Mouse (Mus musculus): ENCODE measurements around the gene Efcab12. TPM values are rescaled to one million over a fixed set of nuclear protein-coding genes. Genes with fewer than 3 reads are reported as not detected.
"Not testable (repeated sequence)": the region's sequence is repeated elsewhere in the genome, so short reads cannot be mapped to it uniquely, and the experiment has no call there.

The Efcab12 gene
- 0.45 and 0.51 TPM in 2 replicates for polyA plus RNA-seq (2016; fragmentation: Nextera tagmentation; extraction: Ambion mirVana)

DNA sequence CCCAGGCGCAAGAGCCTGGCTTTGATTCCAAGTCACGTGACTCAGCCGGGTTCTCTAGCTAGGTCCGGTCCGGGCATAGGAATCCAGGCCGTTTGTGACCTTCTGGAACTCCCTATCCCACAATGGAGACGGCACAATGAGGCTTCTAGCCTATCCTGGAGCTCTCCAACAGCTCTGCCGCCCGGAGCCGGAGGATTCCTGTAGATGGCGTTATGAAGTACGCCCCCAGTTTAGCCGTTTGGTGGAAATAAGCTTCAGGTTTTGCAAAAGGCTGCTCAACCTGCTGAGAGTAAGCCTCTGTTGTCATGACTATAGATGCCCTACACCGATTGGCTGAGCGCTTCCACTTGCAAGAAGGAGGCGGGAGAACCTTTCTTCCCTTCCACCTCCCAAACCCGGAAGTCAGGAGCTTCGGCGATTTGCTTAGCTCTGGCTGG, at the start of gene Efcab12:
Gene Efcab12, minus strand, starts transcription at position 252 of the 437 bp plus-strand sequence.
- Histone ChIP-seq H3K9ac (replicated peaks) (peak within 1 kb of the TSS; percentile 1; the same call in 1 of the 2 replicates), H3K4me1 (replicated peaks) (peaks cover 11% of the 10 kb centered on the region), H3K27me3 (no peaks in the 10 kb centered on the region), H3K4me2 (peak within 1 kb of the TSS; percentile 59), H3K9me3 (no peaks in the 10 kb centered on the region), H3K36me3 (peaks cover 23% of the 10 kb centered on the region), H3K27ac (no peak within 1 kb of the TSS), H3K4me3 (replicated peaks) (peak within 1 kb of the TSS; percentile 29)
- peak; percentile 67 for ATAC-seq (ENCODE audit: insufficient number of reproducible peaks, insufficient read depth, low FRiP score, low TSS enrichment, low read depth)
- 4% methylated on average over 19 of the region's 19 CpGs for WGBS

DNA sequence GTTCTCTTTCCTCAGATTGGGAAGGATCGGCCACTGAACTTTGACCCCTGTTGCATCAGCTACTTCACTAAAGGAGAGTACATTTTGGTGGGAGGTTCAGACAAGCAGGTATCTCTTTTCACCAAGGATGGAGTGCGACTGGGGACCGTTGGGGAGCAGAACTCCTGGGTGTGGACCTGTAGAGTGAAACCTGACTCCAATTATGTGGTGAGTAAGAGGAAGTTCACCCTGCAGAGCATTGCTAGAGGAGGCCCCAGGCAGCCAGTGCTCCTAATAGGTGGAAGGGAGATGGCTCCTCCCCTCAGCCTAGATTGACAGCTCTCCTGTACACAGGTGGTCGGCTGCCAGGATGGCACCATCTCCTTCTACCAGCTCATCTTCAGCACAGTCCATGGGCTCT, 48.7 kb upstream of the Efcab12 start:
- Histone ChIP-seq H3K4me1 (replicated peaks) (peaks cover 12% of the 10 kb centered on the region), H3K36me3 (peaks cover 79% of the 10 kb centered on the region), H3K4me2 (no peak overlapping the region), H3K27me3 (no peaks in the 10 kb centered on the region), H3K9me3 (peaks cover 5% of the 10 kb centered on the region), H3K4me3 (replicated peaks) (no peak overlapping the region), H3K9ac (replicated peaks) (no peak overlapping the region), H3K27ac (no peak overlapping the region)
- ATAC-seq (ENCODE audit: insufficient number of reproducible peaks, insufficient read depth, low FRiP score, low TSS enrichment, low read depth): no peak
- WGBS: 58% methylated on average over 4 of the region's 4 CpGs

DNA sequence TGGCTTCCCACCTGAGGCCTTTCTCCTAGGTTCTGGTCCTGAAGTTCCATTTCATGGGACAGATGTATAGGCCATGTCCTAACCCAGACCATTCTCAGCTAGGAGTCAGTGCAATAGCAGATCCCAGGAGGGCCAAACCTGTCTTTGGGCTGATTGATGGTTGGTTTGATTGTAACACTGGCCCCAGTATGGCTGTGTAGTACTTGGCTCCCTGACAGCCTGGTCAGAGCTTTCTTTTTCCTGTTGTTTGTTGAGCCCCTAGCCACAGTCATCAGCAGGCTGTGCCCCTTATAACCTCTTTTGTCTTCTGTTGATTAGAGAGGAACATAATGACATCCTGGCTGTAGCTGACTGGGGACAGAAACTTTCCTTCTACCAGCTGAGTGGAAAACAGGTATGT, 45.8 kb upstream of the Efcab12 start:
- Histone ChIP-seq H3K27me3 (no peaks in the 10 kb centered on the region), H3K4me1 (replicated peaks) (peaks cover 4% of the 10 kb centered on the region; the same call in 1 of the 2 replicates), H3K9ac (replicated peaks) (no peak overlapping the region), H3K36me3 (peaks cover 68% of the 10 kb centered on the region), H3K4me3 (replicated peaks) (no peak overlapping the region), H3K27ac (no peak overlapping the region), H3K4me2 (no peak overlapping the region), H3K9me3 (peaks cover 5% of the 10 kb centered on the region)
- no peak for ATAC-seq (ENCODE audit: insufficient number of reproducible peaks, insufficient read depth, low FRiP score, low TSS enrichment, low read depth)

DNA sequence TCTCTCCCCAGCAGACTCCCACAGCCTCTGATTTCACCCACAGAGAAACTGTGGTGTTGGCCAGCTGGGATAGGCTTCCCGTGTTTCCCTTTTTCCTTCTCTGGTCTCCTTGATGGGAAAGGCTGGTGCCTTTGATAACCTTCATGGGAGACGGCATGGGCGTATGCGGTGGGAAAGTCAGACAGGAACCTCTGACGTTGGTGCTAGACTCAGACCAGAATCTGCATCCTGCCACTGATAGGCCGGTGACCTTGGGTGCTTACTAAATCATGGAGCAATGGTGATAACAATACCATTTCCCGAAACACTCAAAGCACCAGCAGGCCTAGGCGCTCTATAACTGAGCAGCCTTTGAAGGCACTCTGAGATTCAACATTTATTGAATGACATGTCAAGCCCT, 42.5 kb upstream of the Efcab12 start:
- H3K36me3 ChIP-seq: peaks cover 72% of the 10 kb centered on the region
- no peak for ATAC-seq (ENCODE audit: insufficient number of reproducible peaks, insufficient read depth, low FRiP score, low TSS enrichment, low read depth)
- H3K9me3 ChIP-seq: no peaks in the 10 kb centered on the region
- no peaks in the 10 kb centered on the region for H3K4me1 ChIP-seq (replicated peaks)
- no peaks in the 10 kb centered on the region for H3K27me3 ChIP-seq
- no peak overlapping the region for H3K4me2 ChIP-seq
- no peak overlapping the region for H3K4me3 ChIP-seq (replicated peaks)
- WGBS: 87% methylated on average over 8 of the region's 8 CpGs
- no peak overlapping the region for H3K9ac ChIP-seq (replicated peaks)
- no peak overlapping the region for H3K27ac ChIP-seq

DNA sequence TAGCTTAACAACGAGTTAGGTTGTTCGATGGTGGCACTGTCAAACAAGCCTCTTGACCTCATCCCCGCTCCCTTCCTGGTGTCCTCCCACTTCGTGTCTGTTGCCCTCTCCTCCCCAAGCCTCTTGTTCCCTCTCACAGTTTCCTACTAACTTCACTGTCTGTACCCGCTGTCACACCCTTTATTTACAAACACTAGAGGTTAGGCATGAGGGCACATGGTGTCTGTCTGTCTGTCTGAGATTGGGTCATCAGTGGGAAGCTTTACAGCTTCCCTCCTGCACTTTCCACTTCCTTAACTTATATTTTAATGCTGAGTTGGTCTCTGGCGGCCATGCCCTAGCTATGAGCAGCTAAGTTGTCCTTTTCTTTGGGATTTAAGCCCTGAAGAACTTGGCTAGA, 41.5 kb upstream of the Efcab12 start:
- no peak for ATAC-seq (ENCODE audit: insufficient number of reproducible peaks, insufficient read depth, low FRiP score, low TSS enrichment, low read depth)
- H3K4me3 ChIP-seq (replicated peaks): no peak overlapping the region
- no peaks in the 10 kb centered on the region for H3K9me3 ChIP-seq
- H3K27me3 ChIP-seq: no peaks in the 10 kb centered on the region
- peaks cover 74% of the 10 kb centered on the region for H3K36me3 ChIP-seq
- H3K4me2 ChIP-seq: no peak overlapping the region
- WGBS: 81% methylated on average over 6 of the region's 6 CpGs
- no peaks in the 10 kb centered on the region for H3K4me1 ChIP-seq (replicated peaks)
- no peak overlapping the region for H3K9ac ChIP-seq (replicated peaks)
- H3K27ac ChIP-seq: no peak overlapping the region

DNA sequence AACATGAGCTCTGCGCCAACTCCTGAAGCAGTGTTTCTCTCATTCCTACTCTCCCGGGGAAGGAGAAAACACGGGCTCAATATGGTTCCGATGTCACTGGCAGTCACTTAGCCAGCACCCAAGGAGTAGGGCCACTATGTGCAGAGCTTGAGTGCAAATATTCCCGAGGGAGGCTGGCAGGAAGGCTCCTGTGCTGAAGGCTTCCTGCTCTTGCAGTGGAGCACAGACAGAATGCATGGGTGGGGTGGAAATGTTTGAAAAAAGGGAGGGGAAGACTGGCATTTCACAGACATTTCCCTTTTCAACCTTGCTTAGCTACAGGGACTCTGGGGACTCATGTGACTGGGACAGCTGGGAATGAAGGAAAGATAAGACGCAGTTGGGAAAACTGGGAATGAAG, 40.5 kb upstream of the Efcab12 start:
- Histone ChIP-seq H3K4me2 (no peak overlapping the region), H3K36me3 (peaks cover 66% of the 10 kb centered on the region), H3K9me3 (no peaks in the 10 kb centered on the region), H3K27ac (no peak overlapping the region), H3K4me3 (replicated peaks) (no peak overlapping the region), H3K27me3 (no peaks in the 10 kb centered on the region), H3K4me1 (replicated peaks) (no peaks in the 10 kb centered on the region), H3K9ac (replicated peaks) (no peak overlapping the region)
- no peak for ATAC-seq (ENCODE audit: insufficient number of reproducible peaks, insufficient read depth, low FRiP score, low TSS enrichment, low read depth)
- WGBS: 85% methylated on average over 6 of the region's 6 CpGs

DNA sequence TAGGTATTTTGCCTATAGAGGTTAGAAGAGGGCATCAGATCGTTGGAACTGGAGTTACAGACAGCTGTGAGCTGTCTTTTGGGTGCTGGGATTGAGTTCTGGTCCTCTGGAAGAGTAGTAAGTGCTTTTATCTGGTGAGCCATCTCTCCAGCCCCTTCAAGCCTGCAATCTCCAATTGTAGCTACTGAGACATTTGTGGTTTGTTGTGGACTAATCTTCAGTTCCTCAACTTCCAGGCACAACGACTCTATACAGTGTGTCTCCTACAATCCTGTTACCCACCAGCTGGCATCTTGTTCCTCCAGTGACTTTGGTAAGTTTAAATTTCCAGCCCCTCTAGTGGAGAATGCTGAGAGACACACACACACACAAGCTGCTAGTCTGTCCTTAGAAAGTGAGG, 39.0 kb upstream of the Efcab12 start:
- Histone ChIP-seq H3K9me3 (no peaks in the 10 kb centered on the region), H3K4me2 (no peak overlapping the region), H3K9ac (replicated peaks) (no peak overlapping the region), H3K27me3 (no peaks in the 10 kb centered on the region), H3K4me1 (replicated peaks) (no peaks in the 10 kb centered on the region), H3K4me3 (replicated peaks) (no peak overlapping the region), H3K27ac (no peak overlapping the region), H3K36me3 (peaks cover 51% of the 10 kb centered on the region)
- ATAC-seq (ENCODE audit: insufficient number of reproducible peaks, insufficient read depth, low FRiP score, low TSS enrichment, low read depth): no peak
- WGBS: 85% methylated on average over 2 of the region's 2 CpGs

DNA sequence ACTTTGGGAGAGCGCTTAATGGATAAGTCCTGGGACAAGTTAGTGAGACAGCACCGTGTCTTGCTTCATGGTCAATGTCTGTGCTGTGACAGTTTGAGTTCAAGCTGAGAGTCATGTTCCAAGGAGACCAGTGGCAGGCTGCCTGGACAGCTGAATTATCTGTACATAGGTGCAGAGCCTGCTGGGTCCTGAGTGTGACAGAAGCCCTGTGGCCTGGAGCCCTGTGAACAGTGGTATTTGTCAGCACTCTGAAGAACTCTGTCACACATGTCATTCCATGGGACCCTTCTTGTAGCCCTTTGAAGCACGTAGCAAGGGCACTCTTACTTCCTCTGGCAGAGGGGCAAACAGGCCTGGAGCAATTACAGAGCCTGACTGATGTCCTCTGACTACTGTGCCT, 33.1 kb upstream of the Efcab12 start:
- peaks cover 10% of the 10 kb centered on the region; the same call in 1 of the 2 replicates for H3K36me3 ChIP-seq
- not testable (repeated sequence) for H3K9ac ChIP-seq (replicated peaks); H3K4me2 ChIP-seq; H3K4me3 ChIP-seq (replicated peaks); H3K27ac ChIP-seq; H3K9me3 ChIP-seq; H3K27me3 ChIP-seq; ATAC-seq (ENCODE audit: insufficient number of reproducible peaks, insufficient read depth, low FRiP score, low TSS enrichment, low read depth); H3K4me1 ChIP-seq (replicated peaks)
- WGBS: no CpG with 5 or more reads among the region's 3 CpGs

DNA sequence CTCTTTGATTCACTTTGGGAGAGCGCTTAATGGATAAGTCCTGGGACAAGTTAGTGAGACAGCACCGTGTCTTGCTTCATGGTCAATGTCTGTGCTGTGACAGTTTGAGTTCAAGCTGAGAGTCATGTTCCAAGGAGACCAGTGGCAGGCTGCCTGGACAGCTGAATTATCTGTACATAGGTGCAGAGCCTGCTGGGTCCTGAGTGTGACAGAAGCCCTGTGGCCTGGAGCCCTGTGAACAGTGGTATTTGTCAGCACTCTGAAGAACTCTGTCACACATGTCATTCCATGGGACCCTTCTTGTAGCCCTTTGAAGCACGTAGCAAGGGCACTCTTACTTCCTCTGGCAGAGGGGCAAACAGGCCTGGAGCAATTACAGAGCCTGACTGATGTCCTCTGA, 28.9 kb upstream of the Efcab12 start:
- H3K27ac ChIP-seq; H3K4me3 ChIP-seq (replicated peaks); H3K4me1 ChIP-seq (replicated peaks); H3K9ac ChIP-seq (replicated peaks); H3K27me3 ChIP-seq; ATAC-seq (ENCODE audit: insufficient number of reproducible peaks, insufficient read depth, low FRiP score, low TSS enrichment, low read depth); H3K9me3 ChIP-seq; H3K4me2 ChIP-seq: not testable (repeated sequence)
- peaks cover 21% of the 10 kb centered on the region for H3K36me3 ChIP-seq
- WGBS: no CpG with 5 or more reads among the region's 3 CpGs

DNA sequence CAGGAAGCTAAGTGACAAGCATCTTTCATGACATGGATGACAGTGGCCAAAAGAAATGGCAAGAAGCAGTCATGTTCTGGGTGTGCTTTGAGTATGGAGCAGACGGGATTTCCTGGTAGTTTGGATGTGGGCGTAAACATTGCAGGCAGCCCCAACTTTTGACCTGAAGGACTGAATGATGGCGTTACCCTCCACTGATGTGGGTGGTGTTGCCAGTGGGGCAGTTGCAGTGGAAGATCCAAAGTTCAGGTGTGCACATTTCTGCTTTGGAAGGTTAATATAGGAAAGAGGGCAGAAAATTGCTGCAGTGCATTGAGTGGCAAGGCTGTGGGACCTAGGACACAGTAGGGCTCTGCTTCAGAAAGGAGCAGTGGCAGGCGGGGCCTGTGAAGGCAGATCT, 27.0 kb upstream of the Efcab12 start:
- 92% methylated on average over 4 of the region's 4 CpGs for WGBS
- ATAC-seq (ENCODE audit: insufficient number of reproducible peaks, insufficient read depth, low FRiP score, low TSS enrichment, low read depth): no peak
- no peak overlapping the region for H3K9ac ChIP-seq (replicated peaks)
- H3K36me3 ChIP-seq: peaks cover 21% of the 10 kb centered on the region
- no peaks in the 10 kb centered on the region for H3K9me3 ChIP-seq
- H3K4me3 ChIP-seq (replicated peaks): no peak overlapping the region
- no peak overlapping the region for H3K4me2 ChIP-seq
- H3K27ac ChIP-seq: no peak overlapping the region
- no peaks in the 10 kb centered on the region for H3K27me3 ChIP-seq
- H3K4me1 ChIP-seq (replicated peaks): no peaks in the 10 kb centered on the region

DNA sequence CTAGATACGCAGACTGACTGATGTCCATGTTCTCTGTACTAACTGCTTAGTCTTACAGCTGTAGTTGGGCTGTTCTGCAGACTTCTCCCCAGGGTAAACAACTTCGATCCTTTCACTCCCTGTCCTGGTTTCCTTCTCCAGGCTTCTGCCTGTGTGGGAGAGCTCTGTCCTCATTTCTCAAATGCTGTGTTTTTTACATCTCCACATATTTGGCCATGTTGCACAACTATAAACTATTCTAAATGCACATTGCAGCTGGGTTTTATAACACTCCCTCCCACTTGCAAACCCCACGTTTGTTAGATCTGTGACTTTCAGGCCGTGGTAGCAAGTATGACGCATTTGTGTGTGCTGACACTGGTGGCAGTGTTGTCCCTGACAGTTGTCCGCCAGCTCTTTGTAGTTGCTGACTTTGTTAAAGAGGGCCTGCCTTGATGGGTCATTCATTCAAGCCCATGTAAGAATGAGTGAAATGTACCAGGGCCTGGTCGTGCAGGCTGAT, 25.2 kb upstream of the Efcab12 start:
- Histone ChIP-seq H3K27me3 (no peaks in the 10 kb centered on the region), H3K9me3 (no peaks in the 10 kb centered on the region), H3K36me3 (peaks cover 21% of the 10 kb centered on the region), H3K4me3 (replicated peaks) (no peak overlapping the region), H3K4me2 (no peak overlapping the region), H3K4me1 (replicated peaks) (no peaks in the 10 kb centered on the region), H3K9ac (replicated peaks) (no peak overlapping the region), H3K27ac (no peak overlapping the region; the same call in 1 of the 2 replicates)
- WGBS: 68% methylated on average over 7 of the region's 7 CpGs
- no peak for ATAC-seq (ENCODE audit: insufficient number of reproducible peaks, insufficient read depth, low FRiP score, low TSS enrichment, low read depth)

DNA sequence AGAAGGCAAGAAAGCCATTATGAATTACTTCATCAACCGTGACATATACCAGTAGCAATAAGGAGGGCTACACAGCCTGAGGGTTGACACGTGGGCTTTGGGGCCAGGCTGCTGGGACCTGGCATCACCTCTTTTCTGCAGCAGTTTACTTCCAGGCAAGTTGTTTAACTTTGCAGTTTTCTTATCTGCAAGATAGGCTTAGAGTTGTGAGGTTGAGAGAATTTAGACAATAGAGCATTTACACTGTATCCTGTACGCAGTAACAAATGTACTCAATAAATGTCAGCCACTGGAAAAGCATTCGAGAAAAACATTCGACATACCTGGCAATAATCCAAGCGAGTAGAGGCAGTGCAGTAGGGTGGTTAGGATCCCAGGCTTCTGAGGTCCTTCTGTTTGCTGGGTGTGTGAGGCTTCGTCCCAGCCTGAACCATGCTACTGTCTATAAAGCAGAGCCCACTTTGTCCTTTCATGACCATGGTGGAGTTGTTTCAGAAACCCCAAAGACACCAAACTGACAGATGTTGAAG, 21.9 kb upstream of the Efcab12 start:
- Histone ChIP-seq H3K27ac (no peak overlapping the region), H3K36me3 (peaks cover 14% of the 10 kb centered on the region), H3K4me1 (replicated peaks) (peaks cover 20% of the 10 kb centered on the region), H3K9me3 (no peaks in the 10 kb centered on the region), H3K27me3 (no peaks in the 10 kb centered on the region), H3K4me2 (no peak overlapping the region), H3K4me3 (replicated peaks) (no peak overlapping the region), H3K9ac (replicated peaks) (no peak overlapping the region)
- no peak for ATAC-seq (ENCODE audit: insufficient number of reproducible peaks, insufficient read depth, low FRiP score, low TSS enrichment, low read depth)
- WGBS: 79% methylated on average over 7 of the region's 7 CpGs

Data from limb, embryonic 12.5 days (tissue).